Mouse (Mus musculus) left cerebral cortex, adult 9 months (tissue): ENCODE measurements at regions not wholly inside any gene's neighbourhood (a gene's known extent, or its start where the extent isn't known, plus 50 kb on each side); places are given as distances from the start of the nearest gene placed in this dataset.

ENCODE experiments used
- DNase-seq, 2 experiments: peaks; one replicate each; pipeline ENCODE4 v3.0.0; 2022; ENCODE audit warnings: low spot score in 2 of 2

DNA sequence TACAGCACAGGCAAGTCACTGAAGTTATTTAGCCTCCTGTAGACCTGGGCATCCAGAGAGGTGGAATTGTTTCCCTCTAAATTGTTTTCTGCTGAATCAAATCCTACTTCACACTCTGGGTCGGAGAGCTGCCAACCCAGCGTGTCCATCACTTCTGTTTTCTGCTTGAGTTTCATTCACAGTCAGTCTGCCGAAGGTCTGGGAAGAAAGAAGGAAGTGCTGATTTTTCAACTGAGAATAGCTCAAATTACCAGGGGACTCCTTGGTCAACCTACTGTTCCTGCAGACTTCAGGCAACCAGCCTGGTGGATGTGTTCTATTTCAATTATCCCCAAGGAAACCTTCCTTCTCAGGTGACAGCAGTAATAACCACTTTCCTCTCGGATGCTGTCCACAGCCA lies 179.1 kb upstream of the Nckap5 start:
- no peak for DNase-seq

DNA sequence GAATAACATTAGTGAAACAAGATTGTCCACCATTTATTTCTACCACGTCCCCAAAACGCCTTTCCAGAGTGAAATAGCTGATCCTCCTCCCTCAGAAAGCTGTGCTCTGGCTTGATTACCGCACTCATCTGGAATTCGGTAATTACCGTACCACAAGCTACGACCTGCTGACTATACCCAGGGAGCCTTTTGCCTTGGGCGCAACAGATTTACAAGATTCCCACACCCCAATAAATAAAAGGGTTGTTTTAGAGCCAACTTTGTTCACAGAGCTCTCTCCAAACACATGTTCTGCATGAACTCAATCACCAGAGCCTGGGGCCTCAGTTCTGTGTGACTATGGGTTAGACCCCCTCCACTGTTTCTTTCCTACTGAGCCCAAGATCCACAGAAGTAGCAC lies 171.1 kb upstream of the Nckap5 start:
- no peak for DNase-seq

DNA sequence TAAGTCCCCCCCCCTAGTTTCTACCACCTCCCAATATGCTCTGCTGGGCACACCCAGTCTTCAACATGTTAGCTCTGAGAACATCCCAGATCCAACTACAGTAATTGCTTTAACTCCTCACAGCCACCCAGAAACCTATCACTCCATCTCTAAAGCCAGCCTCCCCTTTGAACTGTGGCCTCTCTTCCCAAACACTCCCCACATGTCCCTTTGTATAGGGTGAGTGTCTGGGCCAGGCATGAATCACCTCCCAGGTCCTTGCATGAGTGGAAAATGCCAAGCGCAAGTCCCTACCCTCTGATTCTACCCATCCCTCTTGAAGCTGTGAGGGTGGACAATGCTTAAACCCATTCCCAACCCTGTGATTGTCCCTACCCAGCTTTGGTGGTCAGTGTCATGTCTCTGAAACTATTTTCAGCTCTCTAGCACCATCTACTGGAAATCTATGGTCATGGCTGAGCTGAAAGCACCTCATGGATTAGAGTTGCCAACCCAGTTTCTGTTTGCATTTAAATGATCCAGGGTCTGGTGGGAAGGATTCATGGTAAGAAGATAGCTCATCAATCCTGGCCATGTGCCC lies 162.6 kb upstream of the Nckap5 start:
- DNase-seq = peak in 1 of 2 experiments; percentile 56

DNA sequence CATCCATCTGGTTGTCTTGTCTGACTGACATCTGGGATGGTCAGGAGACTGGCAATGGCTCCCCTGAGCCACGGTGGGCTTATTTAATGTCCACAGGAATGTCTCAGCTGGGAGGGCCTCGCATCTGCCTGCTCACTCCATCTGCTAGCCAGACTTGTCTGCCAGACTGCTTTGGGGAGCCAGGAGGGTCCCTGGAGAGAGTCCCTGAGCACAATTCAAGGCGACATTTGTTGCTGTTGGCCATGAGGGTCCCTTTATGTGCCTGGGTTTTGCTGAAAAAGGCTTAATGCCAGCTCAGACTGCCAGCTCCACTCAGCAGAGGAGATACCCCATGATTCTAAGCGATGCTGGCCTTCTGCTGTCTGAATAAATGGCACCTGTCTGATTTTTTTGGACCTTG lies 161.8 kb upstream of the Nckap5 start:
- DNase-seq = no peak

DNA sequence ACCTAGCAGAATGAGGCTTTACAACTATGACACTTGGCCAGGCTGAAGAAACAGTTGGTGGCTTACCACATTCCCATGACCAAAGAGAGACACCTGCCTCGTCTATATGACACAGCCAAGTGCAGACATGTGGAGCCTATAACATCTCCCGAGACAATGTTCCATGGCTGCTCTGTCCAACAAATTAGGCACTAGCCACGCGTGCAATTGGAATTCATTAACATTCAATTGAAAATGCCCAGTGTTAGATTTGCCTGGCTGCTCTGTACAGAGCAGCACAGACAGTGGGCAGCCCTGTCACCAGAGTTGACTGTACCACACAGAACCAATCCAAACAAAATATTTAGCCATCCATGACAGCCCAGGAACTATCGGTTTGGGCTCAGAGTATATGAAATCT lies 152.2 kb upstream of the Nckap5 start:
- DNase-seq = no peak

DNA sequence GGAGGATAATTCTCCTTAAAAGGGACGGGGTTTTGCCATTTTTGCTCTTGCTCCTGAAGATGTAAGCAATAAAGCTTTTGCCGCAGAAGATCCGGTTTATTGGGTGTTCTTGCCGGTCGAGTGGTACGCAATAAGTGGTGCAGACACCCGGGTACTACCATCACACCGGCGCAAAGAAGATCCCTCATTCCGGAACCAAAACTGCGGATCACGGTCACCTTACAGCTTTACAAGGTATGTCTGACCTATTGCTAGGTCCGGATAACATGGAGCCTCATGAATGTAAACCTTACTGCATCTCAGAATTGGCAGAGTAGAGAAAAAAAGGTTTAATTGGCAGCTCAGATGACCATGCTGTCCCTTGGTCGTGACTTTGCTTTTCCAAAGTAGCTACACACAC lies 149.7 kb upstream of the Nckap5 start:
- DNase-seq = no peak

DNA sequence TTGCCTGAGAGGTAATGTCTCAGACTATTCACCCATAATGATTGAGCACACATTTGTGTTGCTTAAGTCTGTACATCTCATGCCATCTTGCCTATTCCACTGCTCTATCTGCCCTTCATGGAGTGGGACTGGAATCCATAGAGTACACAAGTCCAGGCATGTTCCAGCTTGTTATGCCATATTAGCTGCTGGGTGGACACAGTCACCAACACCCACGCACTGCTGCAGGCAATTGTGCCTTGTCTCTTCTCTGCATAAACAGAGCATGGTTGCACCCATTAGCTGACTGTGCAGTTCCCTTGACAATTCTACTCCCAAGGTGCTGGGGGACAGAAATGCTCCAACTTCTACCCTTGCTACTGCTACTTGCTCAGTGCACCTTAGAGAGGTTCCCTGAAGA lies 143.3 kb upstream of the Nckap5 start:
- no peak for DNase-seq

DNA sequence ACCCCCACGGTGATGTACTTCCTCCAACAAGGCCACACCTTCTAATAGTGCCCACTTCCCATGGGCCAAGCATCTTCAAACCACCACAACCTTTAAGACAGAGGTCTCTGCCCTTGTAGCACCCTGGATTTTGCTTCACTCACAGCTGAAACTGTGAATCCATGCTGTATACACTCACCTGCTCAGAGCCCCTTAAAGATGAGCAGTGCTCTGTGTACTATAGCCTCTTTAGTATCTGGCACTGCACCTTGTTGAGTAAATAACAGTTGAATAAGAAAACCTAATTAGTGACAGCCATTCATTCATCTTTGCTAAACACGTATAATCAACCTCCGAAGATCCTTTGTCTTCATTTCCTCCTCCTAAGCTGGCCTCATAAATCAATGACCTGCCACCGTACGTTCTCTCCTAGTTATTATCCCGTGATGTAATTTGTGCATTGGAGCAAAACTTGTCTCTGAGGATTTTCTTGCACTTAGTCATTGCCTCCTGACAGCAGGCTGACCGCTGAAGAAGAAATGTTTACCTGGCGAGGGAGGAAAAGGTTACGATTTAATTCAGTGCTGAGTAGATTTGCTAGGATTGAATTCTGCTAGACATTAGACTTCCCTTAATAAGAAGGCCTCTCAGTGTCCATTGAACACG lies 141.3 kb upstream of the Nckap5 start:
- DNase-seq = no peak

DNA sequence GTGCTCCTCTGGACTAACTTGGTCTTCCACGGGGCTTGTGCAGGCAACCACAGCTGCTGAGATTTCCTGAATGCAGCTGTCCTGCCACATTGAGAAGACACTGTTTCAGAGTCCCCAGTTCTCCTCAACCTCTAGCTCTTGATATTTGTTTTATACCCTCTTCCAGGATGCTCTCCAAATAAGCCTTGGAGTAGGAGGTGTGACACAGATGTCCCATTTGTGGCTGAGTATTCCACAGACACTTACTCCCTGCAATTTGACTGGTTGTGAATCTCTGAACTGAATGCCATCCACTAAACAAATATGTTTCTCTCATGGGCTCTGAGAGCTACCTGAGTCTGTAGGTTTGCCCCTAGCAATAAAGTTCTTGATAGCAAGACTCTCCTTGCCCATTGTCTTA lies 140.5 kb upstream of the Nckap5 start:
- DNase-seq = no peak

DNA sequence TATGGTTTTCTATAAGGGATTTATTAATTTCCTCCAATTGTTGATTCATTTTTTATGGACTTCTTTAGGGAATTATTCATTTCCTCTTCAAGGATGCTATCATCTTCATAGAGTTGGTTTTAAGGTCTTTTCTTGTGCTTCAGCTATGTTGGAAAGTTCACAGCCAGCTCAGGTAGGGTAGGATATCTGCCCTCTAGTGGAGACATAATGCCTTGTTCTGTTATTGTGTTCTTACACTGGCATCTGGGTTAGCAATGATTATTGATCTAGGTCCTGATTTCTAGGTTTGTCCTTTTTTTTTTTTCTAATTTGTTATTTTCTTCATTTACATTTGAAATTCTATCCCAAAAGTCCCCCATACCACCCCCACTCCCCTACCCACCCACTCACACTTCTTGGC lies 135.8 kb upstream of the Nckap5 start:
- DNase-seq = no peak

DNA sequence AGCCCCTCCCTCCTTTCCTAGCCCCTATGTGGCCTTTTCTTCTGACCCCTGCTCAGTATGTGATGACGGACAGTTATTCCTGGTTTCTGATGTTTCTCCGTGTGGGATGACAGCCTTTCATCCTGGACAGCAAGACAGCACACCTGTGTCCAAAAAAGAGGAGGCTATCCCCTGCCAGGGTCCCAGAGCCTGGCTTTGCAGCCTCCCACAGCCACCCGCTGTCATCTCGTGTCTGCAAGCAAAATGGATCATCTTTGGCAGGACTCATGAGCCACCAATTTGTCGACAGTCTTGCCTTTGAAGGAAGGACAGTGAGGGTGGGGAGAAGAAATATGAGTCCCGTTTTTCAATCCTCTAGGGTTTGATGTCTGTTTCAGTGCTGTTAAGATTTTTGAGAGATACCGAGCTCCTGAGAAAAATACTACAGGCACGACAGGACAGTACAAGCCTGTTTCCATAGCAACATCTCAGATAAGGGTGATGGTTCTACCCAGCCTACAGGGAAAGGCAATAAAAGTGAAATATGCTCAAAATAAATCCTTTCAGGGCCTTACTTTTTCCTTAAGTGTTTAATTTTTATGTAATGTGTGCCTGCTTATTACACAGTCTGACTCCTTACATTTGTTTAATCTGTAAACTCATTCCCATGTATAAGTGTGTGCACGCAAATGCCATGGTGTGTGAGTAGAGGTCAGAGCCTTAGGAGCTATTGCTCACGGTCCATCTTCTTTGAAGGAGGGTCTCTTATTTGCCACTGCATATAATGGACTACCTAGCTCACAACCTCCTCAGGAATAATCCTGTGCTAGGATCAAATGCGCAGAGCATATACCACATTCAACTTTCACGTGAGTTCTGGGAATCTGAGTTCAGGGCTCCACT lies 125.5 kb upstream of the Nckap5 start:
- no peak for DNase-seq

DNA sequence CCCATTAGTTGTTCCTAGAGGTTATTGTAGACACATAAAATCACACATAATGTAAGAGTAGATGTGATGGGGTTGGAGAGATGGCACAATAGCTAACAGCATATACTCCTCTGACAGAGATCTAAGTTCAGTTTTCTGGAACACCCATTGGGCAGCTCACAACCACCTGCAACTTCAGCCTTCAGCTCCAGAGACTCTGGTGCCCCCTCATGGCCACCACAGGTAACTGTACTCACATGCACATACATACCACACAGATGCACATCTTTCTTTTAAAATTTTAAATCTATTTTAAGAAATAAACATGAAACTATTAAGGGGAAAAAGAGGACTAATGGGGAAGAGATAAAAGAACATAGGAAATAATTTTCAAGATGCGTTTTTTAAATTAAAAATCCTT lies 117.3 kb upstream of the Nckap5 start:
- no peak for DNase-seq

DNA sequence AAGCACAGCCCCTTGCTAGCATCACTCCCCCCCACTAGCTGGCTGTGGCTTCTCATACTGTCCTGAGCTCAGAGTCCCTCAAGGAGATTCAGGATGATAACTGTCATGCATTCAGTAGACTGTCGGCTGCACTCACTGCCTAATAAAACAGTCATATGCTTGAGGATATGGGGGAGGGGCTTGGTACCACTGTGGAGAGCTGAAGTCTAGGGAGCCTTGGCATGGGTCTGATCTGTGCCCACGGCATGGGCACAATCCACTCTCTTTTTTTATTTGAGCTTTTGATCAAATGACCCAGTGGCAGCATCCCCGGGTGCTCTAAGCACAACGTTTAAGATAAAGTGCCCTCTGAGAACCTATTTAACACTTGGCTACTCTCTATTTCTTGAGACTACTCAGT lies 102.1 kb upstream of the Nckap5 start:
- DNase-seq = no peak

DNA sequence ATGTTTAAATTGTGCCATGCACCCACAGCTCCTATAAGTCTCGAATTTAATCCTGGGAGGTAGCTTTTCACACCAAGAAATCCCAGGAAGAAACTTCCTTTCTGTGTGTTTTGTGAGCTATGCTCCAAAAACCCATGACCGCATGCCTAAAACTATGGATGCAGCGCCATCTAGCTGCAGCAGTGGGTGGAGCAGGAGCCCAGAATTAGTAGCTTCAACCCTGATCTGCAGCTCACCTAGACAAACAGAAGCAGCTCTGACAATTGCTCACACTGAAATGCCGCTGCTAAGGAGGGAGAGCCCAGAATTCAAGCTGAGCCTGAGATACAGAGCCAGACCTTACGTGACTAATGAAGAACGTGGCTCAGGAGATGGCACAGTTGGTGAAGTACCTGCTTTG lies 101.2 kb upstream of the Nckap5 start:
- DNase-seq = peak; percentile 48 to 95

DNA sequence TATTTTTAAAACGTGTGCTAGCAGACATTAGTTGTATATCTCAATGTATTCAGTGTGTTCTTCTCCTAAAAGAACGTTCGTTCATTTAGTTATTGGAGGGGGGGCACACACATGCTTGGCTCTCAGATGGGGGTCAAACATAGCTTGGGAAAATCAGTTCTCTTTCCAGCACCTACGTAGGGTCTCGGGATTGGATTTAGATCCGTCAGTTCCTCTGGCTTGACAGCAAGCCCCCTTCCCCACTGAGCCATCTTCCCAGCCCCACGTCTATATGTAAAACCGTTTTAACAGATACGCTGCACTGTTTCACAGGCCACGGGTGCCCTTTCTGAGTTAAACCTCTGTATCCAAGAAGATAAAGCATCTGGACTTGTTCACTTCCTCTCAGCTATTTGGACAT lies 100.5 kb upstream of the Nckap5 start:
- no peak for DNase-seq

DNA sequence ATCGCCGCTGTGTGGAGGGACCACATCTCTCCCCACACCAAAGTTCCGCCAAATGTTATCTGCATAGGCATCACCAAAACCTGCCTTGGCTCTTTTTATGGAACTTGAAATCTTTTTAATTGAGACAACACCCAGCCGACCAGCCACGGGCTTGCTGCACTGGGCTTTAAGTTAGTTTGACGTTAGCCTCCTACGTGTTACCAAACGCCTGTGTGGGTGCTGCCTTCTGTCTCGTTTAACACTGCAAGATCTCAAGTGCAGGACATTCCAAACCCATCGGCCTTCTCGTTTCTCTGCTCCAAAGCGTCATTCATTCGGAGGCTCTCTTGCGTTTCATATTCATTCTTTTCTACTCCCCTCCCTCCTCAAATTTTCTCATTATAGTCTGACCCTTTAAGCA lies 100.0 kb upstream of the Nckap5 start:
- DNase-seq = peak in 1 of 2 experiments; percentile 11

DNA sequence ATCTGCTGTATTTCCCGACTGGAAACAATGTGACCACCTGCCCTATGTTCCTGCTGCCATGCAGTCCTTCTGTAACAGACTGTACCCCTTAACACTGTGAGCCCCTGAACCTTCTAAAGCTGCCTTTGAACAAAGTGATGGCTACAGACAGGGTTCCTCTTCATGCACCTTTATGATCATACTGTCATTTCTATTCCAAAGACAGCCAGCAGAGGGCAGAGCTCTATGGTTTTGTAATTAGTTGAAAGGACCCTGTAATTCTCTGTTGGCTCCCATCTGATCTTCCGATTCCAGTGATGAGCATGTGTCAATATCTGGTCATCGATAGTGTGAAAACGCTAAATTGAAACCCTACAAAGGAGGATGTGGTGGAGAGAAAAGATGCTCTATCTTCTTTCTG lies 99.1 kb upstream of the Nckap5 start:
- DNase-seq = peak in 1 of 2 experiments; percentile 18

DNA sequence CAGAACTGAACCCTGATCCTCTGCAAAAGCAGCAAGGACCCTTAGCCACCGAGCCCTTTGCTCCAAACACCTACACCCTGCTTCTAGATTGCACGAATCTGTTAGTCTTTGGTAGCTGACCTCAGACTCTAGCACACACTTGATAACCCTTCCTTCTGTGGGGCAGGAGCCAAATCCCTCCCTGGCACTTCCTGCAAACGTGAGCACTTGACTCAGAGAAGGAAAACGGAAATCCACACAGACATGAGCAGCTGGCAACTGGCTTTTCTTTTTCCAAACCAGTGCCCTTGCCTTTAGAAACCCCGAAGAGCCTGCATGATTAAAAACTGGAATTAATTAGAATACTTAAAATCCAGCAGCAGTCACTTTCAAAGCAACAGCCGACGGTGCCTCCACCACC lies 97.6 kb upstream of the Nckap5 start:
- DNase-seq = no peak

DNA sequence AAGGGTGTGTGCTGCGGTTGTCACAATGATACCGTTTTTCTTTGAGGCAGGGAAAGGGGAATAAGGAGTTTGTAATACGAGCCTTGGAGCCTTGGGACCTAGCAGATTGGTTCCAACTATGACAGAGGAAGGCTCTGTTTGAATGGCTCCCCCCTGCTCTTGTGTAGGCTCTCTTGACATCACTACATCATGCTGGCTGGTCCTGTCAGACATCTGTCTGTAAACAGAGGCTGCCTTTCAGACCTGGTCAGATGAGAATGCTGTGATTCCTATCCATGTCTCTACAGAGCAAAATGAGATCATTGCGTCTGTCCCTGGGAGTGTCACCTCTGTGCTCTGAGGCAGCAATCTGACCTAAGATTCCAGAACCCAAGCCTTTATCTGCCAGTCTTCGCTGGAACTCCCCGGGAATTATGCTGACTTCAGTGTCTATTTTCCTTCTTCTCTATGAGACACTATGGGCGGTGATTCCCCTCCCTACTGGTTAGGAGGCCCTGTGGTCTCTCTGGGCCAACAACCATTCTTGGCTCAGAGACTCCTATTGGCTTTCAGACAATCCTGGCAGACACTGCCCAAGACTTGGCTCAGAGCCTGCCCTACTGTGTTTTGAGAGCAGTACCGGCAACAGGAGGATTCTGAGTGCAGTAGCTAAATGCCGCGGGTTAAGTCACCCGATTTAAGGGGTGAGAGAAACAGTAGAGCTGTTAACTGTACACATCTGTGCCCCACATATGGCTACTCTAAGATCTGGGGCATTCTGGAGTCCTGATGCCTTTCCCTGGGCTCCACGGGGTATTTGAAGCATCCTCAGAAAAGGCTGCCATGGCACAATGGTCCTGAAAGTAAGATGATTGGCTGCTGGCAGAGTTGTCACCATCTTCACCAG lies 94.8 kb upstream of the Nckap5 start:
- peak; percentile 6 to 58 for DNase-seq

DNA sequence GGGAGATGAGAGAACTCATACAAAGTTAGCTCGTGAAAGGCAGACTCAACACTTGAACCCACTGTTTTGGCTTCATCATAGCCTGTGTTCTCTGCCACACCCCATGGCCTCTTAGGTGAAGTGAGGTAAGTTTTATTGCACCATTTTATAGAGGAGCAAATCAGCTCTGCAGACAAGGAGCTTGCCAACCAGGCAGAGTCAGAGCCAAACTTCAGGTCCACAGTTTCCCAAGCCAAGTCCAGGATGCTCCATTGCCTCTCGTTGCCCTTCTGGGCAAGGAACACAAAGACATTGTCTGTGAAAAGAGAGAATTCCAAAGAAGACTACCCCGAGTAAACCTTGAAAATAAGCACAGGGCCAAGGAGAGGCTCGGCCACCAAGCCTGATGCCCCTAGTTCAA lies 93.4 kb upstream of the Nckap5 start:
- no peak for DNase-seq

DNA sequence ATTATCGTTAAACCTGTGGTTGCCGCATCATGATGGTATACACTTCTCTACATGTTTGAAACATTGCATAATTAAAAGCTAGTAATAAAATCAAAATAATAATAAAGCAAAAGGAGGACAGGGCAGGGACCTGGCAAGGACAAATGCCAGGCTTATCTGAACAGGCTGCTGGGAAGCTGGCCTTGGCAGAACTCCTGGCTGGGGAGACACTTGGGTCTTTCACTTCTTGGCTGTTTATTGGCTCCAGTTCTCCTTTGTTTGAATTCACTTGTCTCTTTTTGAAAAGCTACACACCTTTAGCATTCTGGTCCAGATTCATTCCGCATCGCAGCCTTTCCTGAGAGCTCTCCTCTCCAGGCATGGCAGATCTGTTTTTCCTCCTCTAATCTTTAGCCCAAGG lies 91.6 kb upstream of the Nckap5 start:
- DNase-seq = no peak

DNA sequence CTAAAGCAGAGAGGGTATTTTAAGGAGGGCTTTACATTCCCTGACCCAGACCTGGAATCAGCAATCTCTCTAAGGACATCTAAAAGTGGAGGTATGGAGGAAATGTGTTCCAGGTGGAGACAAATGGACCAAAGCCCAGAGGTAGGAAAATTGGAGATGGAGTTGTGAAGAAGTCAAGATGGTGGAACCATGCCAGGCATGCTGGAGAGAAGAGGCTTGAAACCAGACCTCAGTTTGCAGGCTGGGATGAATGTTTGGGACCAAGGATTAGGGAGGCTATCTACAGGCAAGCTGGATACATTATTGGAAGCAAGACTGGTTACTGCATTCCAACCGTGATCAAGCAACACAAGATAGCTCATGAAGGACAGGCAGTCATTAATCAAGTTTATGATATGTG lies 88.3 kb upstream of the Nckap5 start:
- no peak for DNase-seq
